Mouse (Mus musculus) left cerebral cortex, adult 9 months (tissue): ENCODE results near the gene Dnah17.

ENCODE experiments used
- DNase-seq, 2 experiments: peaks; one replicate each; pipeline ENCODE4 v3.0.0; 2022; ENCODE audit warnings: low spot score in 2 of 2

Gene Dnah17

DNA sequence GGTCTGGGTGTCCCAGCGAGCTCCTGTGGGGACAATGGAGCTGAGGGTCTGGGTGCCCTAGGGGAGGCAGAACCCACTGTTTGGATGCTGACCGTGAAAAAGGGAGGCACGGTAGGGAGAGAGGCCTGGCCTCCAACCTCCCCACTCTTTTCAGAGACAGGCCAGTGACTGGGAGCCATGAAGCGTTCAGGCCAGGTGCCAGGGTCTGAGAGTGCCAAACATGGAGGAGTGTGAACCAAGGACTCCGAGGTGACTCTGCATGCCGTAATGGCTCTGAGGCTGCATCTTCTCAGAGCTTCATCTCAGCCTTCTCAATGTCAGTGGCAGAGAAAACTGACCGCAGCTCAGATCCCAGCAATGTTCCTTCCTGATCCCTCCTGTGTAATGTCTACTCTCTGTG, 107.0 kb downstream of the Dnah17 start:
- DNase-seq, result no peak

- peak; percentile 16 to 80 for DNase-seq
Observed at GRCm38 (mm10) chr11:118021806-118022205, 108.6 kb downstream of the Dnah17 start.

GRCm38 (mm10) chr11:118018328-118018727, 112.1 kb downstream of the Dnah17 start:
- DNase-seq, result no peak

GRCm38 (mm10) chr11:118015381-118016145, 114.9 kb downstream of the Dnah17 start:
- DNase-seq, result no peak

- no peak for DNase-seq
Observed at GRCm38 (mm10) chr11:118014391-118014995, 115.9 kb downstream of the Dnah17 start.

DNA sequence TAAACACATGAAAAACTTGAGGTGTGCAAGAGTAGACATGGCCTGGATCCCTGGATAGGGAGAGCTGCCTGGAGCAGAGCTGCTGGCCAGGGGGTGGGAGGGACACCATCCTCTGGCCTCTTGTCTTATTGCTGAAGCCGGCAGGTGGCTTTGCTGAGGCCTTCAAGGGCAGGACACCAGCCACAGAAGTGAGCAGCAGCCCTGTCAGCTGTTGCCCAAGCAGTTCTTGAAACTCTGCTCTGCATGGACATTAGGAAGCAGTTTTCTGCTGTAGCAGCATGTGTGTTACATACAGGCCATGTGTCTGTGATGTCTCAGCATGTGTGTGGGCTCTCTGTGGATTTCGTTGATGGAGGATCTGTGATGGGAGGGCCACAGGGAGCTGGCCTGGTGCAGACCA, 117.1 kb downstream of the Dnah17 start:
- DNase-seq, result no peak

- DNase-seq, result no peak
Observed at GRCm38 (mm10) chr11:118012595-118012994, 117.8 kb downstream of the Dnah17 start.

DNA sequence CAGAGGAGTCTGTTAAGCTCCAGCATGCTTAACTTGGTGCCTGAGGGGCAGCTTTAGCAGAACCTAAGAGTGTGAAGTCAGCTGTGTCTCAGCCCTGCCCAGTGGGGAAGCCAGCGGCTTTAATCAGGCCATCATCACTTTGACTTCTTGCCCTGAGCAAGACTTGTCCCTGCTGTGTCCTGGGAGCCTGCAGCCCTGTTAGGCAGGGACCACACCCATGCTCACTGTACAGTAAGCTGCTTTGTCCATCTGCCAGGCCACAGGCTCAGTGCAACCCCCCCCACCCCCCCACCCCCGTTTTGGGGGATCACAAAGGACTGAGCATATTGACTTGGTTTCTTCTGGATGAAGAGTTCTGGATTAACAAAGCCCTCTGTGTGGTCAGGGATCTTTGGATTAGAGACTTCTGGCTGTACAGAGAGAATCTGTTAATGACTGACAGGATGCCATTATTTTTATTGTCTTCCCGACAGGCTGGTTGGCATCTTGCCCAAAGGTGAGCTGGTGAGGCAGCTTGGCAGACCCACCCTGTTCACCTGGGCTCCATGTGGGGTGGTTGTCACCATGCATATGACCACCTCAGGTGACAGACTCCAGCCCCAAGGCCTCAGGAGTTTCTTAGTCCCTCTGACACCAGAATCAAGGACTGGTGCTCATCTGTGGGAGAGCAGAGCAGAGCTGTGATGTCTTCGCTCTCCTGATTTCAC, 120.4 kb downstream of the Dnah17 start:
- no peak for DNase-seq

- DNase-seq, result no peak
Observed at GRCm38 (mm10) chr11:118008843-118009242, 121.6 kb downstream of the Dnah17 start.

DNA sequence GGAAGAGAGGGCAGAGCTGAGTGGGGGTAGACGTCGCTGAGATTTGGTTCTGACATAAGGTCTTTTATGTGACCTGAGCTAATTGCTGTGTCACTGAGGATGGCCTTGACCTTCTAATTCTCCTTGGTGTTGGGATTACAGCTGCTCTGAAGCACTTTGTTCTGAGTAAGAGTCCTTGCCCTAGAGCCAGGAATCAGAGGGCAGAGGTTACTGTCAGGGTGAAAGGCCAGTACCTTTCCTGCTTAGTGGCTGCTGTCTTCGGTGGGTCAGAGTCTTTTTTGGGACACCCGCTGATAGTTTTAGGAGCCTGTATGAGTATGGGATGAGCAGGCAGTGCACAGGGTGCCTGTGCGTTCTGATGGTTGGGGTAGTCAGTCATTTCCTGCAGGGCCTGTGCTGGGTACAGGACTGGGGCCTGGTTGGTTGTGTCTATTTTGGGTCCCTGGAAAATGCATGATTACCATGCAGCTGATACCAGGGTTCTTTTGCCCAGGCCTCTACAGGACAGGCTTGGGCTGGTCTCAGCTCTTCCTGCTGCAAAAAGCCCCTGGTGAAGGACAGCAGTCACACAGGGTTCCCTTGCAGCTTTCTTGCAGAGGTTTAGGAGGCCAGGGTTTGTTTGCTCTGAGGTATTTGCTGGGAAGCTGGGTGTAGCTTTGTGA, 122.2 kb downstream of the Dnah17 start:
- DNase-seq, result no peak

DNA sequence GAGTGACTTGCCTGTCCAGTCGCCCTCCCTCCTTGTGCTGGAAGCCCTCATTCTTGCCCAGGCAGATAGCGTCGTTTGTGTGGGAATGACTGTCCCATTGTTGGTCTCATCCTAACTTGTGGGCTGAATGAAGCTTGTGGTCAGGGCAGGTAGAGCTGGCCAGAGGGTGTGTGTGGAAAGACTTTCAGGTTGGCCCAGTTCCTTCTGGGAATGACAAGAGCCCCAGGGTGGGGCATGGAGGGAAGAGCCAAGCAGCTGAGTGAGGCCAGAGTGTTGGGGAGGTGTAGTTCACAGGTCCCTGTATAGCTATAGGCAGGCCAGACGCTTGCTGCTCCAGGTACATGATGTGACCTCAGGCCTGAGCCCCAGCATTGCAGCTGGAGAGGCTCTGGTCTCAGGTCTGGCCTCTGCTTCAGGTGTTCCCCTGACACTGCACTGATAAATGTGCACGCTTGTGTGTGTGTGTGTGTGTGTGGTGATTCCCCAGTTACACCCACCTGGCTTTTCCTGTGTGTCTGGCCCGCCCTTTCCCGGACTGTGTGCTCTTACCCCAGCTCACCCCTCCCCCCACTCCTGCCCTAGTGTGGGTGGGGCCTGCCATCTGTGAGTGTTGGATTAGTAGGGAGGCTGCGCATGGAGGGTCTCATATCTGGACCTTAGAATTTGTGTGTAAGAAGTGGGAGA, 122.8 kb downstream of the Dnah17 start:
- no peak for DNase-seq

DNA sequence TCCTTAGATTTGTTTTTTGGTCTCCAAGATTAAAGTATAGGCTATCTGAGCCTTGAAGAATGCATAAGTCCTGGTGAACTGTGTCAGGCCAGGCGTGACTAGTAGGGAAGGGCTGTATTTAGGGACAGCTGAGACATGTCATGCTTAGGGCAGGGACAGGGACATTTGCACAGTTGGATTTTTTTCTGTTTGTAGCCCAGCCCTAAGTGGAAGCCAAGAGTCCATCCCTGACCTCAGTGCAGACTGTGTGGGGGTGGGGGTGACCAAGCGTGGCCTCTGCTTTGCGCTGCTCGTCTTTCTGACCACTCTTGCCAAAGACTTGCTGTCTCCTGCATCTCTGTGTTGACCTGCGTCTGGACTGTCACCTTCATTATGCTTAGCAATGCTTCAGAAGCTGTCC, 126.2 kb downstream of the Dnah17 start:
- DNase-seq, result no peak

DNA sequence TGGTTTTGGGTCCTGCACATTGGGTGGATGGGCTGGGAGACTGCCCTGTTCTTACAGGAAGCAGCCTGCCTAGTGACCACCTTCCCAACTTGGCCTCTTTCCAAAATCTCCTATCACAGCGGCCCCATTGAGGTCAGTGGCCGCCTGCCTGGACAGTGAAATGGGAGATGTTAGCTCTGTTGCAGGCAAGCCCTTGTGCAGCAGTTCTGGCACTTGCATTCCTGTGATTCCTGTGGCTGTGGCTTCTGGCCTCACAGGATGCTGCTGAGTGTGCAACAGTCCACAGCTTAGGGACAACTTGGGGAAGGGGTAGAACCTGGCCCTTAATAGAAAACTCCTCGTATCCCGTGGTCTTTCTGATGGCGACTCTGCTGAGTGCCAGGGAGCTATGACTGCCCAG, 126.7 kb downstream of the Dnah17 start:
- DNase-seq, result no peak

GRCm38 (mm10) chr11:118003176-118003575, 127.3 kb downstream of the Dnah17 start:
- DNase-seq, result no peak

DNA sequence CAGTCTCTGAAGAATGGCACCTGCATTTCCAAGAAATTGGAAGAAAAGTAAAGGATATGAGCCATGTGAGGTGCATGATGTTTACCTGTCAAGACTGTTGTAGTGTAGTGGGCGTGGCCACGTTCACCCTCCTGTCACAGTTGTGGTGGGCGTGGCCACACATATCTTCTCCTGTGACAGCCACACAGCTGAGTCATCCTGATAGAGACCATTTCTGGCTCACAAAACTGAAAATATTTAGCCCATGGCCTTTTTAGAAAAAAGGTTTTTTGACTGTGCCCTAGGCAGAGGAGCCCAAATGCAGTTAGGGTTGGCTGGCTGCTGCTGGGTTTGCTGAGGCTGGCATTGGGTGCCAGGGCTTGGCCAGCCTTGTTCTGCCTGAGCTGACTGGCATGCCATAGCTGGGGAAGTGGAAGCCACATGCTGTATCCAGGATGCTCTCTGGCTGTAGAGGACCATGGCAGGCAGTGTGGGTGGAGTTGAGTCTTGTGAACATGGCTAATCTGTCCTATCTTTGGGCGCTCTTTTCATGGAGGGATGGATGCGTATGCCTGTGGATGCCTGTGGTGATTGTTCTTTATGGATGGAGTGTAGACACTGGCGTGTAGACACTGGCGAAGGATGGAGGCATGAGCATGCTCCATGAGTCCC, 129.7 kb downstream of the Dnah17 start:
- DNase-seq, result no peak

GRCm38 (mm10) chr11:118000083-118000482, 130.4 kb downstream of the Dnah17 start:
- no peak for DNase-seq

DNA sequence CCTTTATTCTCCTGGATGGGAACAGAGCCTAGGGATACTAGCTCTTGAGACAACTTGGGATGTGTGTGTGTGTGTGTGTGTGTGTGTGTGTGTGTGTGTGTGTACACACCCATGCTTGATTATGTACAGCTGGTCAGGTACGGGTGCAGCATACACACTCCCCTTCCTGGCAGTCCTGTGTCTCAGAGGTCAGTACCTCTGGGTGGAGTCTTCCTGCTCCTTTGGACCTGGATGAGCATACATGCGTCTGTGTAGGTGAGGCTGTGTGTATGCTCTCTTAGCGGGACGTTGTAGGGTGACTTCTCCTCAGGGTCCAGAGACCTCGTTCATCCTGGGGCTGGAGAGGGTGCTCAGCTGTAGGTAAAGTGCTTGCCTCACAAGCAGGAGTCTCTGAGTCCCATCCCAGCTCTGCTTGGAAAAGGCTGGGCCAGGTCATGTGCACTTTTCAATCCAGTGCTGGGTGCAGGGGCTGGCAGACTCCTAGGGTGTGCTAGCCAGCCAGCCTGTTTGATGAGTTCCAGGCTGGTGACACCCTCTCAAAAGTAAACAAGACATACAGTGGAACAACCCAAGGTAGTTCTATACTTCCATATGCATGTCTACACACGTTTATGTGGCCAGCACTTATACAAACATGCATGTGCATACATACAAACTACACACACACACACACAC, 131.0 kb downstream of the Dnah17 start:
- DNase-seq, result no peak

DNA sequence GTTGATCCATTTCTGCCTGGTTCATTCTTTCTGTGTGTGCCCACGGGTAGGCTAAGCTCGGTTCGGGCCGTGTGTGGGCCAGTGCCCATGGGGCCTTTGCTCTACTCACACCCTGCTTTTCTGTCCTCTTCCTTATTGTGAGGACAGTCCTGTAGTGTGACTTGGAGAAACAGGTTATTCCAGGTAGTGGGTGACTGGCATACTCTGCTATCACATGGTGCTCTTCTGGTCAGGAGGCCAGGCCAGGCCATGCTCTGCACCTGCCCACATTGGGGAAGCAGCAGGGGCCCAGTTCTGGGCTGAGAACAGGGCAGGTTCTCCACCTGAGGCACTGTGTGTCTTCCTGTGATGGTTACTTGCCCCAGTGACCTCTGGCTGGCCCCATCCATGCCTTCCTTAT, 132.1 kb downstream of the Dnah17 start:
- no peak for DNase-seq

- DNase-seq, result no peak
Observed at GRCm38 (mm10) chr11:117997085-117997484, 133.3 kb downstream of the Dnah17 start.

GRCm38 (mm10) chr11:117996066-117996465, 134.4 kb downstream of the Dnah17 start:
- DNase-seq, result no peak

- no peak for DNase-seq
Observed at GRCm38 (mm10) chr11:117995661-117996060, 134.8 kb downstream of the Dnah17 start.
